Mouse (Mus musculus) brown adipose tissue, adult 24 weeks (tissue): Measurements from ENCODE around the gene Nhlrc4. TPM values are rescaled to one million over a fixed set of nuclear protein-coding genes. Genes with fewer than 3 reads are reported as not detected.

Experiments
- polyA plus RNA-seq: library from polyadenylated mRNA; stranded (reverse); fragments of >200 nt; gene quantifications from 2 replicates; pipeline ENCODE4 v1.2.4, GENCODE M21; 2012; ENCODE audit not compliant: missing spikeins, insufficient read depth, insufficient read length

Nhlrc4 gene
- polyA plus RNA-seq, 1 experiment, result not detected

Other genes starting within 250 kb of the Nhlrc4 start
- gene Gng13, start 227.8 kb downstream of the Nhlrc4 start, polyA plus RNA-seq, result not detected in 2 replicates
- 0.87 and 3.0 TPM in 2 replicates for gene Chtf18, start 217.5 kb downstream of the Nhlrc4 start, polyA plus RNA-seq
- 3.0 and 3.9 TPM in 2 replicates for gene Rpusd1, start 217.3 kb downstream of the Nhlrc4 start, polyA plus RNA-seq
- gene Mslnl, start 208.9 kb downstream of the Nhlrc4 start, polyA plus RNA-seq, result not detected in 2 replicates
- not detected in 2 replicates for gene Msln, start 190.6 kb downstream of the Nhlrc4 start, polyA plus RNA-seq
- 40.5 and 42.4 TPM in 2 replicates for gene Narfl, start 171.2 kb downstream of the Nhlrc4 start, polyA plus RNA-seq
- gene Haghl, start 159.3 kb downstream of the Nhlrc4 start, polyA plus RNA-seq, result 5.0 and 5.9 TPM in 2 replicates
- not detected in 2 replicates for gene Ccdc78, start 158.4 kb downstream of the Nhlrc4 start, polyA plus RNA-seq
- 41.4 and 42.8 TPM in 2 replicates for gene Fam173a, start 152.1 kb downstream of the Nhlrc4 start, polyA plus RNA-seq
- 4.6 TPM in 1 of 2 replicates, not detected in the other for gene AC134908.4, start 149.3 kb downstream of the Nhlrc4 start, polyA plus RNA-seq
- gene Metrn, start 147.8 kb downstream of the Nhlrc4 start, polyA plus RNA-seq, result 1.8 and 3.2 TPM in 2 replicates
- gene Fbxl16, start 135.9 kb downstream of the Nhlrc4 start, polyA plus RNA-seq, result 0.42 and 0.79 TPM in 2 replicates
- 6.3 and 7.1 TPM in 2 replicates for gene Wdr24, start 121.3 kb downstream of the Nhlrc4 start, polyA plus RNA-seq
- gene Jmjd8, start 116.1 kb downstream of the Nhlrc4 start, polyA plus RNA-seq, result 29.2 and 37.3 TPM in 2 replicates
- 65.3 and 69.4 TPM in 2 replicates for gene Stub1, start 111.6 kb downstream of the Nhlrc4 start, polyA plus RNA-seq
- gene Rhbdl1, start 107.7 kb downstream of the Nhlrc4 start, polyA plus RNA-seq, result 3.4 and 5.0 TPM in 2 replicates
- 0.95 and 1.6 TPM in 2 replicates for gene Gm20683, start 103.2 kb downstream of the Nhlrc4 start, polyA plus RNA-seq
- 69.0 and 72.5 TPM in 2 replicates for gene Rhot2, start 100.1 kb downstream of the Nhlrc4 start, polyA plus RNA-seq
- 1.6 and 2.4 TPM in 2 replicates for gene Wdr90, start 83.5 kb downstream of the Nhlrc4 start, polyA plus RNA-seq
- gene Mcrip2, start 76.2 kb downstream of the Nhlrc4 start, polyA plus RNA-seq, result 432 and 445 TPM in 2 replicates
- gene Mettl26, start 69.9 kb downstream of the Nhlrc4 start, polyA plus RNA-seq, result 47.5 and 52.1 TPM in 2 replicates
- gene Wfikkn1, start 64.1 kb downstream of the Nhlrc4 start, polyA plus RNA-seq, result not detected in 2 replicates
- gene Rab40c, start 25.2 kb downstream of the Nhlrc4 start, polyA plus RNA-seq, result 6.3 and 7.0 TPM in 2 replicates
- gene Pigq, start within 50 bp of the Nhlrc4 start, polyA plus RNA-seq, result 65.6 and 109 TPM in 2 replicates
- not detected in 2 replicates for gene A930017K11Rik, start 7.6 kb upstream of the Nhlrc4 start, polyA plus RNA-seq
- gene Capn15, start 40.8 kb upstream of the Nhlrc4 start, polyA plus RNA-seq, result 4.7 and 5.6 TPM in 2 replicates
- 5.3 and 5.7 TPM in 2 replicates for gene Rab11fip3, start 124.6 kb upstream of the Nhlrc4 start, polyA plus RNA-seq
- 48.4 and 53.1 TPM in 2 replicates for gene Decr2, start 145.4 kb upstream of the Nhlrc4 start, polyA plus RNA-seq
- 1.9 and 5.5 TPM in 2 replicates for gene Nme4, start 150.6 kb upstream of the Nhlrc4 start, polyA plus RNA-seq
- gene Tmem8, start 168.3 kb upstream of the Nhlrc4 start, polyA plus RNA-seq, result 3.0 and 5.1 TPM in 2 replicates
- gene Mrpl28, start 178.5 kb upstream of the Nhlrc4 start, polyA plus RNA-seq, result 126 and 135 TPM in 2 replicates
- 10.5 and 10.9 TPM in 2 replicates for gene Axin1, start 193.7 kb upstream of the Nhlrc4 start, polyA plus RNA-seq